Mouse (Mus musculus): ENCODE data around the gene Fam92b.

The Fam92b gene

DNA sequence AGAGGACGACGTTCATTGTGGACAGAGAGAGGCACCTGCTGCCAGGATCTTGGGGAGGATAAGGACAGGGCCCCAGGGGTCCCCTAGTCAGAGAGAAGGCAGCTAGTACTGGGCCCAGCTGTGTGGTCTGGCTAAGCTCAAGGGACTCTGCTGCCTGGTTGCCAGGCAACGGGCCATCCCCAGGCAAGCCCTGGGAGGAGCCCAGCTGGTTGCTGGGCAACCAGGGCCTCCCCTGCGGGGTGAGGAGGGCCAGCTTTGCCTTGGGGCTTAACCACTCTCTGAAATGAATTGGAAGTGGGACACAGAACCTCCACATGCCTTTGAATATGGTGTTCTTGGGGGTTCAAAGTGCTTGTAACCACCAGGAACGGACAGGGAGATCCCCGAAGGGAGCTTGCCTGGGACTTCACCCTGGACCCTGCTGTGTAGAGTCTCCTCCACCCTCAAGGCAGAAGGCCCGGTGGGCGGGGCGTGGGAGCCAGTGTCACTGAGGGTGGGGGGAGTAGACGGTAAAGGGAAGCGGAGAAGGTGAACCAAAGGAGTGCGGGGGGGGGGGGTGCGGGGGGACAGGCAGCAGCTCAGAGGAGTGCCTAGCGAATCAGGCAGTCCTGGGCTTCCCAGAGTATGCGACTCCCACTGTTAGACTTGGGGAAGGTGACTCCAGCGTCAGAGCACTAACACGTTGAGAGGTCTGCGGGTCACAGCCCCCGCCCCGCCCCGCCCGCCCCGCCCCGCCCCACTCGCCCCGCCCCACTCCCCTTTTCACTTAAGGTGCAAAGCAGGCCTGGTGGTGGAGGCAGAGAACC, at the start of gene Fam92b:
Gene Fam92b, minus strand, starts transcription at position 149 of the 806 bp plus-strand sequence.
- DNase-seq (ENCODE audit: extremely low spot score): peak; percentile 89

DNA sequence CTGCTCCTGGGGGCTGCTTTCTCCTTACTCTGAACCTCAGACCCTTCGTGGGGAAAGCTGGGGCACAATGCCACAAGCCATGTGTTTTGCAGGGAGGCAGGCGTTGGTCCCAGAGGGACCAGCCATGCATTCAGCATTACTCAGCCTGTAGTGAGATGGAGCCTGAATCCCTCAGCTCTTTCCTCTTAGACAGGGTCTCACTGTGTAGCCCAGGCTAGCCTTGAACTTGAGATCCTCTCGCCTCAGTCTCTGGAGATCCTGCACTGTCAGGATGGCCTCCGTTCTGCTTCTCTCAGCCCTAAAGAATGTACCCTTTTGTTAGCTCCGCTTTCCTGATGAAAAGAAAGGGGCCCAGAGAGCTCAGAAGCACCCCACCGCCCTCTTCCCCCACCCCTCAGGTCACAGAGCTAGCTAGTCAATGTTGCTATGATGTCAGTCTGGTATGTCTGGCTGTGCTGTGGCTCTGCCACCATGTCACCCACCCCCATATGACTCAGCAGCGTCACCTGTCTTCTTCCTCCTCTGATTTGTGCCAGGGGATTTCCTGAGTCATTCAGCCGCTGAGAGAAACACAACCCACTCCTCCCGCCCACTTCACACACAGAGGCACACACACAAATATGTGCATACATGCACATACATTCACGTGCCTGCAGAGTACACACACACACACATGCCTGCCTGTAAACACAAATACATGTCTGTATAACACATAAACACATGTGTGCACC, 48.3 kb upstream of the Fam92b start:
- DNase-seq (ENCODE audit: extremely low spot score): no peak

DNA sequence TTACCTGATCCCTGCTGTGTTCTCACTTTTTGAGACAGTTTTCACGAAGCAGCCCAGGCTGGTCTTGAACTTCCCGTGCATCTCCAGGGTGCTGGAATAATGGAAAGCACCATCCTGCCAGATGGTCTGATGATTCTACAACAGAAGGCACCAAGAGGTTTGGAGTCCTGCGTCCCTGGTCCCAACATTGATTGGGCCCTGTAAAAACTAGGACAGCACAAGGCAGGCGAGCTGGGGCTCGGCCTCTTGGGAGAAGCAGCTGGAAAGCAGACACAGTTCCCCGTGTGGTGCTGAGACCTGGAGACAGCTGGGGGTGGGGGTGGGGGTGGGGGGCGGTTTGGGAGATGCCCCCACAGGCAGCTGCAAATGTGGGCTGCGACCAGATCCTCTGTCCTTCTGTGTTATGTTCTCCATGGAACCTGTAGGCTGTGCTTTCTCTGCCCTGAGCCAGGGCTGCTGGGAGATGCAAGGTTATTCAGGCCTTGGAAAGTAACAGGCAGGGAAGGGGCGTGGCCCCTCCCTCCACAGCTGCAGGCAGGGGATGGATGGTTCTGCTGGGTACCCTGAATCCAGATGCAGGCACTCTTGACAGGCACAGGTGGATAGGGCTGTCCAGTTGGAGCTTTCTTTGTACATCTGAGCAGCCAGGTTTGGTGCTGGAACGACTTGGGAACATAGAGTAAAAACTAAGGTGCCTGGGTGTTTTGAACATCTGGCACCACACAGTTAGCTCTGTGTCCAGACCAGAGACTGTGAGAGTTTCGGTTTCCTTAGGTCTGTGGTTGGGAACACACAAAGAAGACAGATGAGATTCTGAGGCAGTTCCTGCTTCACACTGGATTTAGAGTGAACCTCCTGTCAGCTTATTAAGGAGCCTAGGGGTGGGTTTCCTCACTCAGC, 47.5 kb upstream of the Fam92b start:
- no peak for DNase-seq (ENCODE audit: extremely low spot score)

DNA sequence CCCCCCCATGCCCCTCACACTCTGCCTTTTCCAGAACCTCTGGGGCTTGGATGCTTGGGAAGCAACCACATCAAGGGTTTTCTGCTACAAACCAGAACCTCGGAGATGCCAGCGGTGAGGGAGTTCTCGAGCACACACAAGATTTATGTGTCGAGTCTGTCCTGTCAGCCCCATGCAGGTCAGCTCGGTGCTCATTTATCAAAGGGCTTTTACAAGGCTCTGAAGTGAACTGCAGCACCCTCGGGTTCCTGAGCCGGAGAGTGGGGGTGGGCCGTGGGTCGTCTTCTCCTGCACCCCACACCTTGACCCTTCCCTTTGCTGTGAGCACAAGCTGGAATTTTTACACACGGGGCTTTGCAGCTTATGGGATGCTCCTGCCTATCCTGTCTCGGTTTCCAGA, 45.3 kb upstream of the Fam92b start:
- DNase-seq (ENCODE audit: extremely low spot score): no peak

DNA sequence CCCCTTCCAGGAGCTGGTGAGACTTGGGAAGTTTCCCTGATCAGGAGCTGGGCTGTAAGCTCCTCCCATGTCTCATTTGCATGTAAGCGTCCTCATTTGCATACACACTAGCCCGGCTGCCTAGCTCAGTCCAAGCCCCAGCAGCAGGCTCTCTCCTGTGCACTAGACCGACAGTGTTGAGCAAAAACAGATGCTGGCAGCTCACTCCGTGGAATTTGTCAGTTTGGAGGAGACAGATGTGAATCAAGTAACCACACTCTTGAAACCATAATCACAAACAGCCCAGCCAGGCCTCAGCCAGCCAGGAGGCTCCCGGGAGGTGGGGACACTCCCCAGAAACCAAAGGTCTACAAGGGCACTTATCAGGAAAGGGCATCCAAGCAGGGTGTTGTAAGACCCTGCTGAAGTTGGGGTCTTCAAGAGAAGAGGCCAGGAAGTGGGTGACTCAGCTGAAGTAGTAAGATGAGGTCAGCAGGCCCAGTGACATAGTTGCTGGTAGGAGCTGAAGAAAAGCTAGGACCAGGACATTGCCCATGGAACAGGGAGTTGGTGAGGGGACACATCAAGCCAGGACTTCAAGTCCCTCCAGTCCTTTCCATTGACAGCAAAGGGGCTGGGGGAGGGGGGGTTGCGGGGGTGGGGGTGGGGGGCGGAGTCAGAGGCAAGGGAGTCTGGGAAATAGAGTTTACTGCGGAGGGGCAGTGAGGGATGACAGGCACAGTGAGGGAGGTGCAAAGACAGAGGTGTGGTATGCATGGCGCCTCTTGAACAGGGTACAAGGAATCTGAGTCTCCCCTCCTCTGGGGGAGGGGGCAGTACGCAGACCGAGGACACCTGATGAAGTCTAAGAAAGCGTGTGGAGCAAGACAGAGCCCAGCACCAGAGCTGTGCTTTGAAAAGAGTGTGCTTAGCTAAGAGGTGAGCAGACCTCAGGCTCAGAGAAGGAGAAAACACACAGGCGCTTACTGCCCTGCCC, 39.9 kb upstream of the Fam92b start:
- peak; percentile 70 for DNase-seq (ENCODE audit: extremely low spot score)

DNA sequence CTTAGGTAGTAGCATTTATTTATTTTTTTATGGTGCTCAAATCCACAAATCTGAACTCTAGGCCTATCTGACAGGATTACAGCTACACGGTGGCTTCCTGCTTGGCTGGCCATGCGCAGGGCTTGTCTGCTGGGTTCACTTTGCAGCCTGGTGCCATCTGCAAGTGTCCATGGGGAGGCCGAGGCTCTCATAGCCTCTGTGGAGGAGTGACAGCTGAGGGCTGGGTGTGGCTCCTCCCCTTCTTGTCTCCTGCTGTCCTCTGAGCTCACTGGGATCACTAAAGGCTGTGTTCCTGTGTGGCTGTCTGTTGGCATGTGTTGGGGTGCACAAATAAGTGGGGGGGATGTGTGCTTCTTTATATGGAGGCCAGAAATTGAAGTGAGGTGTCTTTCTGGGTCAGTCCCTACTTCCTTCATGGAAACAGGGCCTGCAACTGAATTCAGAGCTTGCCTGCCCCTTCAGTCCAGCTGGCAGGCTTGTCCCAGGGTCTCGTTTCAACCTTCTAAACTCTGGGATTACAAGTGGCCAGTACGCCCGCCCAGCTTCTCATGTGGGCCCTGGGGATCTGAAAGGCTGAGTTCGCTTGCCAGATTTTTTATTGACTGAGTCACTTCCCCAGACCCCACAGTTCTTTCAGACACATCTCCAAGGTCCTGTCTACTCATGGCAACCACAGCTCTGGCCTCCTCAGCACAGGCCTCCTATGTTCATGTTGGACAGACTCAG, 38.3 kb upstream of the Fam92b start:
- no peak for DNase-seq (ENCODE audit: extremely low spot score)

DNA sequence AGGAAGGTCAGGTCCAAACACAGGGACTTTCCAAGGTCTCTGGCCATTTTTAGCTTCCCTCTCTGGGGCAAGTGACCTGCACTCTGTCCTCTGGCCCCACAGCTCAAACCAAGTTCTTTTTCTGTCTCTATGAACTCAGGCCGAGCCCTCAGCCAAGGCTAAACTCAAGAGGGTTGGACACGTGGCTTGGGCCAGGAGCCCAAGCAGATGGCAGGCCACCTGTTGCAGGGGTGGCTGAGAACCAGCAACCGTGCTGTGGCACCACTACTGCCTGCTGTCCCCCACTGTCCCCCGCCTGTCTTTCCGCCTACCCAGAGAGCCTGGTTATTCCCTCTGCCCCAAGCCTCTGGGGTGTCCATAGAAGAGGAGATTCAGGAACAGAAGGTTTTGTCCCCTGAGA, 36.7 kb upstream of the Fam92b start:
- no peak for DNase-seq (ENCODE audit: extremely low spot score)

DNA sequence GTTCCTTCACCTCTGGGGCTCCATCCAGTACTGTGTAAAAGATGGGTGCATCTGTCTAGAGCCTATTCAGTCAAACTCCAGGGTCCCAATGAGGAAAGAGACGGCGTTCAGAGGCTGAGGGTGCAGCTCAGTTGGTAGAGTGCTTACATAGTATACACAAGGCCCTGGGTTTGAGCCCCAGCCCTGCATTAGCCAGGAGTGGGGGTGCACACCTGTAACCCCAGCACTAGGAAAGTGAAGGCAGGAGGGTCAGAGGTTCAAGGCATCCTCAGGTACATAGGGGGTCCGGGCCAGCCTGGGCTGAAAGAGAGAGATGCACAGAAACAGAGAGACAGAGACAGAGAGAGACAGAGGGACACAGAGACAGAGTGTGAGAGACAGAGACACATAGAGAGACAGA, 36.0 kb upstream of the Fam92b start:
- DNase-seq (ENCODE audit: extremely low spot score): no peak

DNA sequence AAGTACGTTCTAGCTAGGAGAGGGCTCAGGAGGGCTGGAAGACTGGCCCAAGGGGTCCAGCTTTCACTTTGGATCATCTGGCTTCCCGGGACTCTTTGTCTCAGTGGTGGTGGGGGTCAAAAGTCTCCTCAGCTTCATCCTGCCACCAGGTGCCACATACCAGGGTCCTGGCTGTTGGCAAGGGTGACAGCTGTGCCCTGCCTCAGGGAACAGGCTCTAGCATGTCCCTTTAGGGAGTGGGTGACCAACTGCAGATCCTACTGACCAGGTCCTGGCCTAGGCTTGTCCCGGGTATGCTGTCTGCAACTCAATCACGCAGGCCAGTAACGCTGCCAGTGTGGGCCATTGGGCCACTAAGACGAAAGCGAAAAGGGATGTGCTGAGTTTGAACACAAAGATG, 35.3 kb upstream of the Fam92b start:
- no peak for DNase-seq (ENCODE audit: extremely low spot score)

DNA sequence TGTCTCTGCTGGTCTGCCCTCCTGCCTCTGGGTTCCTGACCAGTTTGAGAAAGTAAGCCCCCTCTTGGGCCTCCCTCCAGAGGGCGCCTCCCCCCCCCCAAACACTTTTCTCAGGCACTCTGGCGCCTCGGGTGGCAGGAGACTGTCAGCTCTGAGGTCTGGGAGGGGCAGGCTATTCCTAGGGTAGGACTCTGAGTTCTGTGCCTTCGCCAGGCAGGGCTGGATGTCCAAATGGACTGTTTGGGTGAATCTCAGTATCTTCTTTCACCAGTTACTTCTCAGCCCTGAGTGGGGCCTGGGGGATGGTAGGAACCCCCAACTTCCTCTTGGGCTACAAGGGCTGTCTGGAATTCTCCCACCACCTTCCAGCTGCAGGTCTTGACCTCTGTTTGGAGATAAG, 34.1 kb upstream of the Fam92b start:
- DNase-seq (ENCODE audit: extremely low spot score): peak; percentile 66

DNA sequence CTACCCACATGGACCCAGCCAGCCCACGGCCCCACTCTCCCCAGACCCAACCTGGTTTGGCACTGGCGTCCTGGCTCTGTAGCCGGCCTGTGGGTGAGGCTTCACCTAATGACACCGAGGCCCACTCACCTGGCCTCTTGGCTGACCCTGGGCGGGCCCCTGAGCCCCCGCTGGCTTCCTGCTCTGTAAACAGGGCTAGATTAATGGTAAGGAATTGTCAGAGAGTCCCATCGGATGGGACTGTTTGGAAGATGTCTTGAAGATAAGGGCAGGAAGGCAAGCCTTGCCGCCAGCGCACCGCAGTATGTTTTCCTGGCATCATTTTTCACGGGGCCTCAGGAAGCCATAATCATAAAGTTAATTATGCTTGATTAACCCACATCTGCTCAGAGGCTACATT, 30.8 kb upstream of the Fam92b start:
- no peak for DNase-seq (ENCODE audit: extremely low spot score)

DNA sequence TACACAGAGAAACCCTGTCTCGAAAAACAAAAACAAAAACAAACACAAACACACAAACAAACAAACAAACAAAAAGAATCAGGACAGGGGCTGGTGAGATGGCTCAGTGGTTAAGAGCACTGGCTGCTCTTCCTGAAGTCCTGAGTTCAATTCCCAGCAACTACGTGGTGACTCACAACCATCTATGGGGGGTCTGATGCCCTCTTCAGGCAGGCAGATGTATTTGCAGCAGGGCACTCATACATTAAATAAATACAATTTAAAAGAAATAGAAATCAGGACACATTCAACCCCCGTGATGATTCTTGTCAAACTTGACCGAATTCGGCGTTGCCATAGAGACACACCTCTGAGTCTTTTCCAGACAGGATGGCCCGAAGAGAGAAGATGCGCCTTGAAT, 30.1 kb upstream of the Fam92b start:
- DNase-seq (ENCODE audit: extremely low spot score): no peak

DNA sequence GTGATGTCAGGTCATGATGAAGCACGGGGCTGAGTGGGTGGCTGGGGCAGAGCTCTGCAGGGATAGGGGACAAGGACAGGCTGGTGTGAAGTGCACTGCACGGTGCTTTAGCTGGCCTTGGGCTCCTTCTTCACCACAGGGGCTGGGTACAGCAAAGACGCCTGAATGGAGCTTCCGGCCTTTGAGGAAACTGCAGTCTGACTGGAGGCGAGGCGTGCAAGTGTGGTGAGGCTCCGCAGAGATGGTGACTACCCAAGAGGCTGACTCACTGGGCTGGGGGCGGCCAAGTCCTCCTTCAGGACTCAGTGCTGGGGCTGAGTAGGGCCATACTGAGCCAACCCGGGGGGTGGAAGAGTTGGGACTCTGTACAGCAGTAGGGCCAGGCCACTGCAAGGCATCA, 28.6 kb upstream of the Fam92b start:
- DNase-seq (ENCODE audit: extremely low spot score): no peak

DNA sequence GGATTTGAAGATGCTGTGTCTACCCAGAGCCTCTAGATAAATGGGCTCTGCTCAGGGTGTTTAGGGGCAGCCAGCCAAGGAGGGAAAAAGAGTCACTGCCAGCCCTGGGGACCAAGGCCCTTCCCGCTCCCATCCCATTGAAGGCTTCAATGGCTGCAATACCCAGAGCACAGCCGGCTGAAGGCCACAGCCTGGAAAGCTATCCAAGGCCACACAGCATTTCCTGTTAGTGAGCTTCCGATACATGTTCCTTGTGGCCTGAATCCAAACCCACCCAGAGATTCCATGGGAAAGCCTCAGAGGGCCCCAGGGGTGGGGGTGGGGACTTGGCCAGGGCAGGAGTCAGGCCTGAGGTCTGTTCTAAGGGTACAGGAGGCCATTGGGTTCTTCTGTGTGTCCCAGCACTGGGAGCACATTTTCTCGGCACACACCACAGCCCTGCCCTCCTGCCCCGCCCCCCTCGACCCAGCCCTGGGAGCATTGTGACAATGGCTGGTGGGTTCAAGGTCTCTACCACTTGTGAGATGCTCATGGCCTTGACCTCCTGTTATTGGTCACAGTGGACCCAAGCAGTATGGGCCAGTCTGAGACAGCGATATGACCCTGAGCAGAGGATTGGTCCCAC, 27.6 kb upstream of the Fam92b start:
- DNase-seq (ENCODE audit: extremely low spot score): no peak

DNA sequence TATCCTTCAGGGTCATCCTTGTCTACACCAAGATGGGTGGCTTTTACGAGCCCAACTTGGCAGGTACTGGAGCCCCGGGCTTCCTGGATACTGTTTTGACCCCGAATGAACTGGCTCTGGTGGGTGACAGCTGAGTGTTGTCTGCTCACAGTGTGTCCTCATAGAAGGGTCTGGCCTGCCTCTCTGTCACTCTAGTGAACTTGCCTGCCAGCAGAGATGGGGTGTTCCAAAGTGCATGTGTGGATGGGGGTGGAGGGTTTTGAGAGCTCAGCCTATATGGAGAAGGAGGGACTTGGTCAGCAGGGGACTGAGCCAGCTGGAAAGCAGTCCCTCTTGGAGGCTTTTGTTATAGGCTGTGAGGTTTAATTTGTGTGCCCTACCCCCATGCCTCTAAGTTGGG, 25.3 kb upstream of the Fam92b start:
- DNase-seq (ENCODE audit: extremely low spot score): no peak

DNA sequence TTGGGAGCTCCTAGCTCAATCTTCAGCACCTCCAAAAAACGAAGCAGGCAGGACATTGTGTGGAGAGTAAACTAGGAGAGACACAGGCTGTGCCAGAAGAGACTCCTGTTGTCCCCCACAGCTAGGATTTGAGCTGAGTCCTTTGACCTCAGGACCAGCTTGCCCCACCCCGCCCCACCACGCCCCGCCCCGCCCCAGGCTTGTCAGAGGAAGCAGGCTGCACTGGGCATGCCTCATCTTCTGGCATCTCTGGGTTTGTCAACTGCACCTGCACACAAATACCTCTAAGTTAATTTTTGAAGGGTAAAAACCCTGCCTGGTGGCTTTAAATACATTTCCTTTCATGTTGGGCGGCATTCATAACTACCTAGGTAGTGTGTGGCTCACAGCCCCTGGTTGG, 24.1 kb upstream of the Fam92b start:
- DNase-seq (ENCODE audit: extremely low spot score): no peak

DNA sequence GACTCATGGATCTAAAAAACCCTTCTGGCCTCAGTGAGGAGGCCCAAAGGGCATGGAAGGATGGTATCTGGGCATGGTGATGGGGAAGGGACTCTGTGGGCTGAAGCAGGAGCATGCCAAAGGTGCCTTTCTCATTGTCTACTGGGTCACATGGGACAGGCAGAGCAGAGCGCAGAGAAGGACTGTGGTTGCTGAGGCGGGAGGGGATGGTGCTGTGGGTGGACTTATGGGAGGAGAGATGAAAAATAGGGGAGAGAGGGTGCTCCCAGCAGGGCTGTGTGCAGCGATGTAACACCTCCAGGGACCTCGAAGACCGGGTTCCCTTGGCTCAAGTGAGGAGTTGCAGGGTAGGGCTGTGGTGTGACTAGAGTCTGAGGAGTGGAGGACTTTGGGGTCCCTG, 14.9 kb upstream of the Fam92b start:
- DNase-seq (ENCODE audit: extremely low spot score): no peak

DNA sequence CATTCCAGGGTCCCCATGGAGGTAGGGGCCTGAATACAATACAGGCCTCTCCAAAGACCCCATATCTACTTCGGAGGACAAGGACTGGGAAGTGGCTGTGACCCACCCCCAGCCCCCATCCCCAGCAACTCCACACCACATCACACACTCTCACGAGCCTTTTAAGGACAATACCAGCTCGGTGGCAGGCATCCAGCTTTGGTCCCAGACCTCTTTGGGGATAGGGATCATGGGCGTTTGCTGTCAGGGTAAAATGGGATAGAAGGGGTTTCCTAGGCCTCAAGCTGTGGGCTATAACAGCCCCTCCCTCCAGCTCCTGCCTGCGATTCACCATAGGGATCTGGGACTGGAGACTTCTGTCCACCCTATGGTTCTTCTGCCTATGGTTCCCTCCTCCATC, 14.4 kb upstream of the Fam92b start:
- no peak for DNase-seq (ENCODE audit: extremely low spot score)

DNA sequence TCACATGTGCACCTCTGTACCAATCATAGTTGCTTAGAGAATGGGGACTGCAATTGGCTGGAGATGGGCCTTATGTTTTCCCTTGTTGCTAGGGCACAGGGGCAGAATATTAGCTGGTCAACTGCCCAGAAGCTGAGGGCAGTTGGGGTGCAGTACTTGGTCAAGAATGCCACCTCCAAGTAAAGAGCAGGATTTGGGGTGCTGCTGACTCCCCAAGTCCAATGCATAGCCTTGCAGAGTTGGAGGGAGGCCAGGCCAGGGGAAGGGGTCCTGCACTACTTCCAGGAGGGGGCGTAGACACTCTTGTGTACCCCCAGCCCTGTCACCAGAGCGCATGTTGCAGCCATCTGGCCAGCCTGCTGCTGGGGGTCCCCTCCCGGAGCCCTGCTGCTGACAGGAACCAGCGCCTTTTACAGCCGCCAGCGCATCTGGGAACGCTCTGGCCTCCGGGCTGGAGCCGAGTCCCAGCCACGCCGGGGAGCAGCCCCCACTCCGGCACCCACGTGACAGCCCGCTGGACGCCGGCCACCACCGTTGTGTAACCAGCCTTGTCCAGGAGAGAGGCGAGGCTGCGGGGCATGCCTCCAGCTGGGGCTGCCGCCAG, 13.6 kb upstream of the Fam92b start:
- DNase-seq (ENCODE audit: extremely low spot score): peak; percentile 39

Measured in embryo, embryonic 9.5 days (tissue).